Mouse (Mus musculus) thymus, postnatal 4 days (tissue): Measurements from ENCODE around the gene Mllt10.
"Not testable (repeated sequence)": the region's sequence is repeated elsewhere in the genome, so short reads cannot be mapped to it uniquely, and the experiment has no call there.

Experiments
- DNase-seq: peaks from one replicate; pipeline ENCODE4 v3.0.0; 2021

Gene Mllt10

GRCm38 (mm10) chr2:18052581-18052980 lies 2.5 kb upstream of the Mllt10 start:
- DNase-seq: no peak

DNA sequence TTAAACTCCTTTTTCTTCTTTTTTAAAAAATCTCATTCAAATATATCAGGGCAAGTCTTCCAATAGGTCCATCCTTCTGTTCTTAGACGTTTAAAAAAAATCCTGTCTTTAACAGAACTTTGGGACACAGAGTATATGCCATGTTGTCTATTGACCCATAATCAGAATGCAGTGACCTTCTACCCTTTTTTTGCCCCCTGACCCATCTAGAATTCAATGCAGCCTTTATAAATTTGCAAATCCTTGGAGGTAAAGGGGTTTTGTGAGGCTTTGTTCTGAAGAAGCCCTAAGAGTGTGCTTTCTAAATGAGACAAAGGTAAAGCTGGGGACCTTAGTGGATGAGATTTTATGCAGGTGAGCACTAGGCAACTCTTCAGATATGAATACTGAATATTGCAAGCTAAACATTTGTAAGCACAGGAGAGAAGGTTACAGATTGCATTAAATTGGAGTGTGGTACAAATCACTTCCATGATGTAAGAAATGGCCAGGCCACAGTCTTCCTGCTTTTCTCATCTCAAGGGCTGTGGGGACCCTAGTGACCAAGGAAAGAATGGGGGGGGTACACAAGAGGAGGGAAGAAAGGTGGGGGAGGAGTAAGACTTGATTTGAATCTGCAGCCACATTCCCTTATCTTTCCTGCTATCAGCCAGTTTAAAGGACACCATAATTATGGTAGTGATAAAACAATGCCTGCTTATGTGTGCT lies 1.6 kb upstream of the Mllt10 start:
- DNase-seq: no peak

DNA sequence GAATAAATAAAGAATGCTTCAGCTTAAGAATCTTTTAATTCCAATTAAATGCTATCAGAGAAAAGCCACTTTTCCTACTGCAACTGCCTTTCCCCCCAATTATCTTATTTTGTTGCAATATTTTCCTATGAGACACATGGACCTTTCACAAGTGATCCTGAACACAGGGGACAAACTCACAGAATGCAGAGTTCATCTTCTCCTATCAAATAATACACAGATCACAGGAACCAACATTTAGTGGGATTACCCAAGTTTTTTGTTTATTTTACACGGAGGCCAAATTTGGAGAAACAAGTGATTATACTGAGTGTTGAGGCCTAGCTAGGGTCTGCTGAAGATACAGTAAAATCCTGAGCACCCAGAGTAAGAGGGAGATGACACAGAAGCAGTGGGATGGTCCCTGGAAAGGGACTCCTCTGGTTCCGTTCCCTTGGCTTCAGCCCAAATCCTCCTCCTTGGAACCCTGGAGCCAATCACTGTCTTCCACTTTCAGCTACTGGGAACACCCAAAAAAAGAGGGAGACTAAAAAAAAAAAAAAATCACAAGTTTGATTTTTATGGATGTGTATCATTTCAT lies 996 bp upstream of the Mllt10 start:
- no peak for DNase-seq

- DNase-seq: peak; percentile 97
Measured at GRCm38 (mm10) chr2:18055929-18056785, 1.1 kb downstream of the Mllt10 start.

DNA sequence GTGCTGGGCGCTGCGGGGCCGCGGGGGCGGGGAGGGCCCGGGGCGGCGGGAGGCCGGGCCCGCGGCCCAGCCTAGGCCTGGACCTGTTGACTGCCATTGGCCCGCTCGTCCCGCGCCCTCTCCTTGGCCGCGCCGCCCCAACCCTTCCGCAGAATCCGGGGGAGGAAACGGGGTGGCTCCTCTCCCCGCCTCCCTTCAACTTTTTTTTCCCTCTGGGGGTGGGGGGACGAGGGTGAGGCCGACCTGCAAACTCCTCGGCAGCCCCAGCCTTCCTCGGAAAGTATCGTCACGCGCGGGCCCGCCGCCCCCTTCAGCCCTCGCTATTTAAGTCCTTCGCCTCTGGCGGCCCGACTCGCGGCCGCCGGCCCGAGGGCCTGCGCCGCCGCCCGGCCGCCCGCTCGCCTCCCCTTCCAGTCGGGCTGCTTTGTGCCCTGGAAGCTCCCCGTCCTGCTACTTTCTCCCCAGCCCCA lies 1.8 kb downstream of the Mllt10 start:
- DNase-seq: peak; percentile 87

DNA sequence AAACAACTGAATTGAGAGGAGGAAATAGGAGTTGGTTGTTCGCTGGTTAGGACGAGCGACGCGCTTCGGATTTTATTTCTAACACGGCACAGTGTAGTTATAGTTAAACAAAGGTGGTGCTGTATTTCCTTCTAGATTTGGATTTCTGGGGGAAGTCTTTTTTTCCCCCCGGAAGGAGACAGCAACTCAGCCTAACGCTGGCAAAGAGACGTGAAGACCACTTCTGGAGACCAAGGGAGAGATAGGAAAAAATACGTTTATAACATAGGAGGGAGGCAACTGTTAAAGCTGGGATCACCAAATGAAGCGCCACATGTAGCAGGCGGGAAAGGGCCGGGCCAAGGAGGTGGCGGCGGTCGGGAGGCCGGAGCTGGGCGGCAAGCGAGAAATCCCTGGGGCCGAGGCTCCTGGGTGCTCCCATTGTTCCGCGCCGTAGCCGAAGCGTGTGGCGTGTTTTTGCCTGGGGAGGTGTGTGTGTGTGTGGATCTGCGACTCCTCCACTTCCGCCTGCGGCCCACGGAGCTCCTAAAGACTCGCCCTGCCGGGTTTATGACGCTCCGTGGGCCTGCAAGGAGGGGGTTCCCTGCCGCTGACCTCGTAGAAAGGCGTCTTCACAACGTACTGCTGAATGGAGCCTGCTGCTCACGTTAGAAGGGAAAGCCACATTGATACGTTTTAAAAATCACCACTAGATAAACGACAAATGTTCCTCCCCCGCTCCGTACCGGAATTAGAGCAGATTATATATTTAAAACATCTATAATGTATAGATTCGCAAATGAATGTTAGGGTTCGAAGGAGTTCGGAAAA lies 2.5 kb downstream of the Mllt10 start:
- DNase-seq: peak; percentile 74

- DNase-seq: no peak
Measured at GRCm38 (mm10) chr2:18058146-18058708, 3.2 kb downstream of the Mllt10 start.

- DNase-seq: no peak
Measured at GRCm38 (mm10) chr2:18059063-18059462, 4.0 kb downstream of the Mllt10 start.

DNA sequence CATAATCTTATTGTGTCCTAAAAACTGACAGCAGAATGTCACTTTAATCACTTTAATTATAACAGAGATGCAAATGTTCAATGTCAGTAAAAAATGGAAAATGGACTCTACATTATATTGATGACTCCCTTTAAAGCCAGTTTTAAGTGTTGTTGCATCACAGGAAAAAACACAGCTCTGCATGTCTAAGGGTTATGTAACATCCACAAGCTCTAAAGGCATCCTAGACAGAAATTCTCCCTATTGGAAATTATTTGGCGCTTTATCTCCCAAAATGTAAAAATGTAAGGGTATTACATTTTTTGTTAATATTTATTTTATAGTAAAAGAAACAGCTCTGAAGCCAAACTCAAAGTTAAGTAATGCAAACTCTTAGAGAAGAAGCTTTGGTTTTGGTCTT lies 4.9 kb downstream of the Mllt10 start:
- no peak for DNase-seq

GRCm38 (mm10) chr2:18060396-18060795 lies 5.4 kb downstream of the Mllt10 start:
- DNase-seq: no peak

DNA sequence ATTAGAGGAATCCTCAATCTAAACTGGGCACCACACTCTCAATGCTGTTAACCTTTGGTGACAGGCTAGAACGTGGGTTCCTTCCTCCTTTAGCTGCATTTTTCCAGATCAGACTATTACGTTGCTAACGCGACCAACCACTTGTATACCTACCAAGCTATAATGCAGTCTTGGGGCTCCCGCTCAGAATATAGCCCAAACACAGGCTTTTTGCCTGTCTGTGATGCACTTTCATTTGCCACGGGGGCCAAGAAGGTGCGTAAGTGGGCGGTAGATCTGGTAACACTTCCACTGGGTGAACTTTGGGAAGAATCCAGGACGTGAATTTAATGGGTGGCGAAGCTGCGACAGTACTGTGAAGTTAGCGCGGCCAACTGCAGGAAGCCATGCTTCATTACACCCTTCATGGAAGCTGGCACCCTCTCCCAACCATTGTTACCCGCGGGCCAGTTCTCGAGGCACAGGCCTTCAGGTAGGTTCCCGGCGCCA lies 8.8 kb downstream of the Mllt10 start:
- no peak for DNase-seq

GRCm38 (mm10) chr2:18064356-18064858 lies 9.4 kb downstream of the Mllt10 start:
- peak; percentile 94 for DNase-seq

DNA sequence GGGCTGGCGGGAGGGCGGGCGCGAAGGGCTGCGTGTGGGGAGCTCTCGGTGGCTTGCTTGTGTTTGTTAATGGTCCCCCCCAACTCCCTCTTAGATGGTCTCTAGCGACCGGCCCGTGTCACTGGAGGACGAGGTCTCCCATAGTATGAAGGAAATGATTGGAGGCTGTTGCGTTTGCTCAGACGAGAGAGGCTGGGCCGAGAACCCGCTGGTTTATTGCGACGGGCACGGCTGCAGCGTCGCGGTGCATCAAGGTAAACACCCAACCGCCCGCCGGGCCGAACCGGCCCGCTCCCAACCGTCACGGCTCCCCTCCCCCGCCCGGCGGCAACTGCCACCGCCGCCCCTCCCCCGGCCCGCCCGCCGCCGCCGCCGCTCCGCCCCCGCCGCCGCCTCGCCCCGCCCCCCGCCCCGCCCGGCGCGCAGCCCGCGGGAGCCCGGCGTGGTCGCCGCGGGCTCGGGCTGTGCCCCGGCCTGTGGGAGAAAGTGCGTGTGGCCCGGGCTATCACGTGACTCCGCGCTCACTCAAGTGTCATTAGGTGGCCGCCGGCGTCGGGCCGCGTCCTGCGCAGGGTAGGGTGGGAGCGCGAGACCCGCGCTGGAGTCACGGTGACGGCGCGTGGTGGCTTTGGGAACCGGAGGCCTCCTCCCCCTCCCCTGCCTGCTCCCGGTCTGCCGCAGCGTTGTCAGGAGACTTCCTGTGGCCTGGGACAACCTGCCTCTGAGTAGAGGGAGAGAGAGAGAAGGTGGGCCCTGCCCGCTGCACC lies 10.1 kb downstream of the Mllt10 start:
- peak; percentile 89 for DNase-seq

- DNase-seq: no peak
Measured at GRCm38 (mm10) chr2:18065708-18066030, 10.6 kb downstream of the Mllt10 start.

GRCm38 (mm10) chr2:18066436-18066835 lies 11.4 kb downstream of the Mllt10 start:
- DNase-seq: no peak

GRCm38 (mm10) chr2:18068071-18068796 lies 13.2 kb downstream of the Mllt10 start:
- DNase-seq: no peak

- no peak for DNase-seq
Measured at GRCm38 (mm10) chr2:18071947-18072346, 16.9 kb downstream of the Mllt10 start.

- DNase-seq: no peak
Measured at GRCm38 (mm10) chr2:18080182-18080860, 25.3 kb downstream of the Mllt10 start.

DNA sequence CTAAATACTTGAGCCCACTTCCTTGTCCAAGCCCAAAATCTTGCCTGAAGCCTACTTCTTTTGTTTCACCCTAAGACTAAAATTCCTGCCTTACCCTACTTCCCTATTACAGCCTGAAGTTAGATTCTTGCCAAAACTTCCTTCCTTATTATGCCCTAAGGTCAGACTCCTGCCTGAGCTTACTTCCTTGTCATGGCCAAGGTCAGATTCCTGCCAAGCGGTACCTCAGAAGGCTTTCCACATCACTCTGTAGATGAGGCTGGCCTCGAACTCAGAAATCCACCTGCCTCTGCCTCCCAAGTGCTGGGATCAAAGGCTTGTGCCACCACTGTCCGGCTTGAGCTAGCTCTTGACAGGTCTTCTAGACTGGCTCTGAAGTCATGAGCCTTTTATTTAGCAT lies 32.7 kb downstream of the Mllt10 start:
- not testable (repeated sequence) for DNase-seq

GRCm38 (mm10) chr2:18093858-18094257 lies 38.8 kb downstream of the Mllt10 start:
- DNase-seq: no peak
